Mouse (Mus musculus) kidney, embryonic 15.5 days (tissue): ENCODE data around the gene Mrpl18. TPM values are rescaled to one million over a fixed set of nuclear protein-coding genes. Genes with fewer than 3 reads are reported as not detected.
"Not testable (repeated sequence)": the region's sequence is repeated elsewhere in the genome, so short reads cannot be mapped to it uniquely, and the experiment has no call there.

ENCODE experiments used
- ATAC-seq: fragments of 200-750 bp; cut with Nextera tagmentation; replicated peaks from 2 replicates; pipeline ENCODE4 v1.8.0; 2017; ENCODE audit warnings: moderate TSS enrichment; ENCODE audit not compliant: low FRiP score
- H3K27ac ChIP-seq: fragments of 300-500 bp; sonication (generic); 2 replicates; pipeline ENCODE4 v1.5.1; 2015; ENCODE audit warnings: mild to moderate bottlenecking, inconsistent platforms
- H3K27me3 ChIP-seq: fragments of 300-500 bp; sonication (generic); 2 replicates; pipeline ENCODE4 v1.6.1; 2015; ENCODE audit warnings: inconsistent platforms
- H3K36me3 ChIP-seq: fragments of 300-500 bp; sonication (generic); 2 replicates; pipeline ENCODE4 v1.6.1; 2015; ENCODE audit warnings: inconsistent platforms
- H3K4me1 ChIP-seq: fragments of 300-500 bp; sonication (generic); 2 replicates; pipeline ENCODE4 v1.6.1; 2015; ENCODE audit warnings: inconsistent platforms
- H3K4me2 ChIP-seq: fragments of 300-500 bp; sonication (generic); 2 replicates; pipeline ENCODE4 v1.6.1; 2015; ENCODE audit warnings: moderate library complexity, mild to moderate bottlenecking, inconsistent platforms
- H3K4me3 ChIP-seq: fragments of 300-500 bp; sonication (generic); replicated peaks from 2 replicates; pipeline ENCODE4 v1.5.1; 2015; ENCODE audit warnings: mild to moderate bottlenecking, inconsistent platforms
- H3K9ac ChIP-seq: fragments of 300-500 bp; sonication (generic); 2 replicates; pipeline ENCODE4 v1.6.1; 2015; ENCODE audit warnings: mild to moderate bottlenecking, inconsistent platforms
- H3K9me3 ChIP-seq: fragments of 300-500 bp; sonication (generic); replicated peaks from 2 replicates; pipeline ENCODE4 v1.6.1; 2016; ENCODE audit warnings: inconsistent platforms
- WGBS: fragments of 180-500 bp; shearing (Covaris S2); methylation state at CpG from one replicate; pipeline ENCODE4 v1.1.7; 2015; ENCODE audit warnings: mixed read lengths; 5-methylcytosine and 5-hydroxymethylcytosine counted together
- polyA plus RNA-seq: library from polyadenylated mRNA; unstranded; fragments of >200 nt; fragmentation: Nextera tagmentation; extraction: Ambion mirVana; gene quantifications from 2 replicates; pipeline ENCODE4 v1.2.1, GENCODE M21; 2015

Mrpl18 gene
- 162 and 182 TPM in 2 replicates for polyA plus RNA-seq

DNA sequence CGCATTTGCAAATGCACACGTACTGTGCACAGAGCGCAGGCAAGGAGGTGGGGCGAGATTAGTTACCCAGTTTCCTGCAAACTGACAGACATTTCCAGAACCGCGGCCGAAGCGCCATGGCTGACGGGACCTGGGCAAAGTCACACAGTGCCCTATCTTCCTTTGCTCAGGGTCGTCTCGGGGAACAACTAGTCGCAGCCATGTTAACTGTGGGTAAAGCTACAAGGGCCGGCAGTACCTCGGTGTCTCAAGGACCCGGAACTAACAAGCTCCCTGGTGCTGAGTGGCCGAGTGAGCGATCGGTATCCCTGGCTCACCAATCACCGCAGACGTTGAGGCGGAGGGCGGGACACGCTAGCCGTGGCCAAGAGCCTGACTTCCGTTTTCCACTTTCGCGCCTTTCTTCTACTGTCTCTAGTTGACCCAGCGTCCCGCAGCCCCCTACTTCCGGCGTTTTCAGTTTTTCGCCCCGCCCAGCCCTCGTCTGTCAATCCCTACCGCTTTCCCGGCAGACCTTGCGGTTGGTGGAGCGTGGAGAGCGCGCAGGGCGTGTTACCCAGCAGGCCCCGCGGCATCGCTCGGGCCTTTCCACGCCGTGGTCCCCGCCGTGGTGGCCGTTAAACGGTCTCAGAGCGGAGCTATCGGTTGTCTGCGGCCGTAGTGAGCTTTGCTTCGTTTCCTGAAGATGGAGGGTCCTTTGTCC lies at the start of gene Mrpl18:
Gene Mrpl18 (minus strand): TSS at position 465 of the 703 bp plus-strand sequence.
- no peaks in the 10 kb centered on the region for H3K9me3 ChIP-seq
- under 1% methylated on average over 56 of the region's 56 CpGs for WGBS
- H3K4me3 ChIP-seq = peak within 1 kb of the TSS; percentile 99
- peak within 1 kb of the TSS; percentile 79 for H3K4me2 ChIP-seq
- H3K27ac ChIP-seq = peak within 1 kb of the TSS; percentile 94
- H3K36me3 ChIP-seq = peaks cover 63% of the 10 kb centered on the region
- no peaks in the 10 kb centered on the region for H3K27me3 ChIP-seq
- peak within 1 kb of the TSS; percentile 98 for H3K9ac ChIP-seq
- H3K4me1 ChIP-seq = peaks cover 14% of the 10 kb centered on the region
- ATAC-seq = peak; percentile 99

DNA sequence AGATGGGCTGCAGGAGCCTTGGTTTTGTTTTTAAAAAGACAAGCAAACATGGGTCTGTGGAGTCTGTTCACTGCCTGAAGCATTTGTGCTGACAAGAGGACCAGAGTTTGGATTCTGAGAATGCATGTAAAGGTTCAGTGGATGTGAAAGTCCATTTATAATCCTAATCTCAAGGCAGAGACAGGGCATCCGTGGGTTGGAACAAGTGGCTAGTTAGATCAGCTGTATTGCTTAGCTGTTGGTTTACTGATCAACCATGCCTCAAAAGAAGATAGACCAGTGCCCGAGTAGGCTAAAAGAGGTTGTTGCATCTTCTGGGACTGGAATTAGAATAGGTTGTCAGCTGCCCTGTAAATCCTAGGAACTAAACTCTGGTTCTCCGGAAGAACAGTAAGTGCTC lies 47.3 kb upstream of the Mrpl18 start:
- Histone ChIP-seq H3K4me2 (no peak overlapping the region), H3K9me3 (no peaks in the 10 kb centered on the region), H3K4me1 (peaks cover 7% of the 10 kb centered on the region), H3K27me3 (no peaks in the 10 kb centered on the region), H3K36me3 (peaks cover 38% of the 10 kb centered on the region), H3K9ac (no peak overlapping the region), H3K27ac (no peak overlapping the region), H3K4me3 (no peak overlapping the region)
- ATAC-seq = no peak
- WGBS = 71% methylated on average over 3 of the region's 3 CpGs

DNA sequence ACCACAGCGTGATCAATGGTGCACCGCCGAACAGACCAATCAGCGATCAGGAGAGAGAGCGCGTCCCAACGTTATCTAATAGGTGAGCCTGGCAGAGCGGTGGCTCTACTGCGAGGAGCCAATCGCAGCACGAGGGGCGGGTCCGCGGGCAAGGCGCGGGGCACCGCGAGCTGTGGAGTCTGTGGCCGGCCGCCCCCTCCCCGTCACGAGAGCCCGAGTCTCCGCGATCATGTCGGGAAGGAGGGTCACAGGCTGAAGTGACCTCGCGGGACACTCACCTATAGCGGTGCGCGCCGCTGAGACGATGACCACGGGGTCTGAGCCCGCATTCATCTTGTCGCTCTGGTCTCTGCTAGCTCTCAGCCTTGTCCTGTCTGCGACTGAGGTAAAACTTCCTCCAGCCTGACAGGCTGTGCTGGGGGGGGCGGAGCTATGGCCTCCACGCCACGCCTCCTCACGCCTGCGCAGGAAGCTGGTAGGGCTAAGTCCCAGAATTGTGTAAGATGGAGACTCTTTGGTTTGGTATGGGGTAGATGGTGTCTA lies 44.3 kb upstream of the Mrpl18 start, which contains the start of gene Acat2:
Gene Acat2 (minus strand): TSS at position 417 of the 543 bp plus-strand sequence.
- peak; percentile 99 for ATAC-seq
- Histone ChIP-seq H3K36me3 (peaks cover 28% of the 10 kb centered on the region), H3K27me3 (no peaks in the 10 kb centered on the region), H3K27ac (peak within 1 kb of the TSS; percentile 91), H3K9ac (peak within 1 kb of the TSS; percentile 72), H3K4me3 (peak within 1 kb of the TSS; percentile 87), H3K4me1 (peaks cover 7% of the 10 kb centered on the region), H3K9me3 (no peaks in the 10 kb centered on the region), H3K4me2 (peak within 1 kb of the TSS; percentile 84)
- 0% methylated on average over 41 of the region's 42 CpGs for WGBS

DNA sequence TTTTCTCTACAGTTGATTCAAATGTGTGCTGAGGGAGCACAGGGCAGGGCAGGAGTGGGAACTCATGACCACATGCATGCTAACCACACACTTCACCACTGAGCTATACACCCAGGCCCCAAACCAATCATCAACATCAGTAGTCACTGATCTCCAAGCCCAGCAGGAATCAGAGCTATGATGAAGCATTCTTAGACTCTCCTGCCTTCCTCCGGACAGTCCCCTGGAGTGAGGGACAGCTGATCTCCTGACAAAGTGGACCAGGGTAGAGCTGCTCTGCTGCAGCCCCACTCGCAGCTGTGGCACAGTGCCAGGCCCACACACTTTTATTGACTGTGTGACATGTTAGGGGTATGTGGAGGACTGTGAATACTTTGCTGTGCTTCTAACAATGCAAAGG lies 43.2 kb upstream of the Mrpl18 start:
- ATAC-seq, H3K9ac ChIP-seq, H3K27me3 ChIP-seq, H3K4me1 ChIP-seq, H3K4me3 ChIP-seq, H3K9me3 ChIP-seq, H3K27ac ChIP-seq: not testable (repeated sequence)
- peaks cover 23% of the 10 kb centered on the region for H3K36me3 ChIP-seq
- WGBS = 40% methylated on average over 1 of the region's 2 CpGs
- H3K4me2 ChIP-seq = peak overlapping the region; percentile 41

DNA sequence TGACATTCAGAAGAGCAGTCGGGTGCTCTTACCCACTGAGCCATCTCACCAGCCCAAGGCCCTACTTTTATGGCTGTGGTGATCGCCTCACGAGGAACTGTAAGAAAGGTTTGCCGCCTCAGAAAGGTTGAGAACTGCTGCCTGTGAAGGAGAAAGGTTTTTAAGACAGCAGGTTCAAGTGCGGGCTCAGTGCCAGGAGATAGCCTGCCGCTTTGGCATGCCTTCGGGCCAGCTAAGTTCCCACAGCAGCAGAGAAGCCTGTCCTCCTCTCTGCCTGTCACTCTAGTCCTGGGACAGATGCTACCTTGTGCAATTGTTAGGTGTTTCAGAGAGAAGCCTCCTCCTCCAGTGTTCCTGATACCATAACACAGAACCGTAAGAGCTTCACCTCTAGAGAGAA lies 40.5 kb upstream of the Mrpl18 start:
- no peak overlapping the region for H3K9ac ChIP-seq
- WGBS = 92% methylated on average over 8 of the region's 8 CpGs
- H3K9me3 ChIP-seq = no peaks in the 10 kb centered on the region
- H3K4me2 ChIP-seq = no peak overlapping the region
- H3K4me3 ChIP-seq = no peak overlapping the region
- peaks cover 40% of the 10 kb centered on the region for H3K36me3 ChIP-seq
- no peak overlapping the region for H3K27ac ChIP-seq
- no peak for ATAC-seq
- peaks cover 7% of the 10 kb centered on the region for H3K4me1 ChIP-seq
- H3K27me3 ChIP-seq = no peaks in the 10 kb centered on the region

DNA sequence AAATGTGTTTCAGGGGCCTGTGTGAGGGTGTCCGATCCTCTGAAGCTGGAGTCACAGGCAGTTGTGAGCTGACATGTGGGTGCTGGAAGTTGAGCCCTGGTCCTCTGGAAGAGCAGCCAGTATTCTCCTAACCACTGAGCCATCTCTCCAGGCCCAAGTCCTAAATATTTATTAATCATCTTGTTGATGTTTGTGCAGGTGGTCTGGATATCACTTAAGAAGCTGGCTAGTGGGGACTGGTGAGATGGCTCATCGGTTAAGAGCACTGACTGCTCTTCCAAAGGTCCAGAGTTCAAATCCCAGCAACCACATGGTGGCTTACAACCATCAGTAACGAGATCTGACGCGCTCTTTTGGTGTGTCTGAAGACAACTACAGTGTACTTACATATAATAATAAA lies 33.5 kb upstream of the Mrpl18 start:
- H3K27ac ChIP-seq = no peak overlapping the region
- no peak overlapping the region for H3K4me3 ChIP-seq
- H3K4me1 ChIP-seq = no peaks in the 10 kb centered on the region
- H3K9me3 ChIP-seq = no peaks in the 10 kb centered on the region
- no peak overlapping the region for H3K4me2 ChIP-seq
- H3K36me3 ChIP-seq = peaks cover 72% of the 10 kb centered on the region
- no peaks in the 10 kb centered on the region for H3K27me3 ChIP-seq
- no peak overlapping the region for H3K9ac ChIP-seq
- no peak for ATAC-seq
- WGBS = 90% methylated on average over 5 of the region's 5 CpGs

GRCm38 (mm10) chr17:12942459-12943162 lies 26.5 kb upstream of the Mrpl18 start:
- Histone ChIP-seq H3K9ac (no peak overlapping the region), H3K36me3 (peaks cover 44% of the 10 kb centered on the region), H3K27me3 (no peaks in the 10 kb centered on the region), H3K4me1 (peaks cover 8% of the 10 kb centered on the region; the same call in 1 of the 2 replicates), H3K4me2 (no peak overlapping the region), H3K9me3 (no peaks in the 10 kb centered on the region), H3K4me3 (no peak overlapping the region), H3K27ac (no peak overlapping the region)
- ATAC-seq = no peak
- 92% methylated on average over 6 of the region's 6 CpGs for WGBS

DNA sequence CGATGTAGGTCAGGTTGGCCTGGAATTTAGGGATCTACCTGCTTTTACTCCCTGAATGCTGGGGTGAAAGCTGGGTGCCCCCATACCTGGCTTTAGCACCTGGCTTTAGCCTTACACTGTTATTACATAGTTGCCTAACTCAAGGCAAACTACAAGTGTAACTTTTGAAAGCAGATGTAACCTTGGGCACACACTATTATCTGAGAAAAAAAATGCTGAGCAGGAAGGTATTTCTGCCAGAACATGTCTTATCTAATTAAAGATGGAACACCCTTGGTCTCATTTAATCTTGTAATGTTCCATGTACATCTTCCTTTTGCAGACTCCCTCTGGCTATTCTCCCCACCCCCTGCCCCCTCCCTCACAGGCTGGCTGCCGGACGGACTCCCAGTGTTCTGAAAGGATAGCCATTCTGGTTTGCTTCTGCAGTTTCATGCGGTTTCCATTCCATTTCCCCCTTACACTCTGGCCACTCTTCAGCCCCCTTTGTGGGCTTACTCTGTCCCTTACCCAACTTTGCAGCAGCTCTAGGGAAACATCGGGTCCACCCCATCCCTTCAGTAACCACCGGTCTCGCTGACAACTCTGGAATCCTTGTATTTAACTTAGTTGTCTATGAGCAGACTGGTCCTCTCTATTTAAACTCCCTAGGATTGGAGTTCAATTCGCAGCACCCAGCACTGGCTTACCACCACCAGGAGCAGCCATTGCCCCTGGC lies 25.6 kb upstream of the Mrpl18 start:
- Histone ChIP-seq H3K9ac (no peak overlapping the region), H3K4me1 (peaks cover 8% of the 10 kb centered on the region; the same call in 1 of the 2 replicates), H3K9me3 (no peaks in the 10 kb centered on the region), H3K4me3 (no peak overlapping the region), H3K36me3 (peaks cover 38% of the 10 kb centered on the region), H3K4me2 (no peak overlapping the region), H3K27me3 (no peaks in the 10 kb centered on the region), H3K27ac (no peak overlapping the region)
- no peak for ATAC-seq
- 76% methylated on average over 8 of the region's 8 CpGs for WGBS

- no peaks in the 10 kb centered on the region for H3K27me3 ChIP-seq
- H3K9ac ChIP-seq = 0 out of 2 replicates have a peak within 1 kb of the TSS, but pooled peaks have one; percentile 23
- peaks cover 27% of the 10 kb centered on the region for H3K36me3 ChIP-seq
- H3K4me2 ChIP-seq = peak within 1 kb of the TSS; percentile 70
- no peak within 1 kb of the TSS for H3K27ac ChIP-seq
- peak within 1 kb of the TSS; percentile 38 for H3K4me3 ChIP-seq
- no peaks in the 10 kb centered on the region for H3K9me3 ChIP-seq
- H3K4me1 ChIP-seq = peaks cover 8% of the 10 kb centered on the region; the same call in 1 of the 2 replicates
- 10% methylated on average over 27 of the region's 27 CpGs for WGBS
- peak; percentile 87 for ATAC-seq
Observed at GRCm38 (mm10) chr17:12940151-12940805, 24.1 kb upstream of the Mrpl18 start, which contains the start of gene Acat3. Gene Acat3 (minus strand): TSS chr17:12940600.

DNA sequence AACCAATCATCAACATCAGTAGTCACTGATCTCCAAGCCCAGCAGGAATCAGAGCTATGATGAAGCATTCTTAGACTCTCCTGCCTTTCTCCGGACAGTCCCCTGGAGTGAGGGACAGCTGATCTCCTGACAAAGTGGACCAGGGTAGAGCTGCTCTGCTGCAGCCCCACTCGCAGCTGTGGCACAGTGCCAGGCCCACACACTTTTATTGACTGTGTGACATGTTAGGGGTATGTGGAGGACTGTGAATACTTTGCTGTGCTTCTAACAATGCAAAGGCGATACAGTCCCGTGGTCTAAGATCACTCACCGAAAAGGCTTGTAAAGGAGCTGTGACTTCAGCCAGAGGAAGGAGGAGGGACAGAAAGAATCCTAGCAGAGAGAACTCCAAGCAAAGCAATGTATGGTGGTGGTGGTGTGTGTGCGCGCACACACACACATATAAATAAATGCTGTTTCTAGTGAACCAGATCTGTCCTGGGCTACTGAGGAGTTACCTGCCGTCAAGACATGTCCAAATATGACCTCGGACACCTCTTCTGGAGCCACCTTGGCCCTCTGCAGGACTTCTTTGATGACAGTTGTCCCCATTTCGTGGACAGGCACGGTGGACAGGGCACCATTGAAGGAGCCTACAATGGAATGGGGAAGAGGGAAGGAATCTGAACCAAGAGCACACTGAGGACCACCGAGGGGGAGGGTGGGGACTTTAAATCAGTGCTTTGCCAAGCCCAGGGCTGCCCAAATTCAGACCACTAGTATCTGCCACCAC lies 23.4 kb upstream of the Mrpl18 start:
- peak overlapping the region; percentile 38 for H3K4me3 ChIP-seq
- H3K27ac ChIP-seq, H3K4me1 ChIP-seq, H3K9me3 ChIP-seq, H3K27me3 ChIP-seq: not testable (repeated sequence)
- peak; percentile 52 for ATAC-seq
- H3K4me2 ChIP-seq = peak overlapping the region; percentile 70
- H3K9ac ChIP-seq = 0 out of 2 replicates have a peak overlapping the region, but pooled peaks have one; percentile 23
- peaks cover 20% of the 10 kb centered on the region for H3K36me3 ChIP-seq
- 63% methylated on average over 4 of the region's 12 CpGs for WGBS

- no peak overlapping the region for H3K9ac ChIP-seq
- H3K4me3 ChIP-seq = no peak overlapping the region
- H3K27ac ChIP-seq = no peak overlapping the region
- ATAC-seq = no peak
- WGBS = 68% methylated on average over 2 of the region's 2 CpGs
- peaks cover 8% of the 10 kb centered on the region for H3K36me3 ChIP-seq
- no peaks in the 10 kb centered on the region for H3K27me3 ChIP-seq
- H3K4me1 ChIP-seq = peaks cover 8% of the 10 kb centered on the region; the same call in 1 of the 2 replicates
- no peaks in the 10 kb centered on the region for H3K9me3 ChIP-seq
- no peak overlapping the region for H3K4me2 ChIP-seq
Observed at GRCm38 (mm10) chr17:12938077-12938476, 21.9 kb upstream of the Mrpl18 start.
